Mouse (Mus musculus): Measurements from ENCODE around the gene Fli1. TPM values are rescaled to one million over a fixed set of nuclear protein-coding genes. Genes with fewer than 3 reads are reported as not detected.

Gene Fli1
- polyA plus RNA-seq, 1 experiment from 2014 or later: 27.3 TPM

- no peaks in the 10 kb centered on the region for H3K4me1 ChIP-seq (ENCODE audit: control insufficient read depth, insufficient read depth, low read length)
- no peaks in the 10 kb centered on the region for H3K9me3 ChIP-seq (ENCODE audit: control insufficient read depth, low read length)
- ATAC-seq (ENCODE audit: low FRiP score, low TSS enrichment): no peak
These were observed 122.0 kb downstream of the Fli1 start for GRCm38 (mm10) chr9:32420711-32421110.

GRCm38 (mm10) chr9:32417466-32418116 is 125.1 kb downstream of the Fli1 start:
- Histone ChIP-seq H3K27ac (ENCODE audit: low read depth, low read length) (no peak overlapping the region), H3K27me3 (ENCODE audit: control insufficient read depth, insufficient read depth, low read length) (no peaks in the 10 kb centered on the region), H3K4me3 (ENCODE audit: low read length) (no peak overlapping the region), H3K9me3 (ENCODE audit: control insufficient read depth, low read length) (no peaks in the 10 kb centered on the region), H3K4me2 (replicated peaks; ENCODE audit: low read depth, low read length) (no peak overlapping the region), H3K36me3 (ENCODE audit: control insufficient read depth, insufficient read depth, low read length) (peaks cover 7% of the 10 kb centered on the region; the same call in 1 of the 2 replicates), H3K4me1 (ENCODE audit: control insufficient read depth, insufficient read depth, low read length) (no peaks in the 10 kb centered on the region), H3K9ac (ENCODE audit: low read depth, low read length) (no peak overlapping the region)
- 44% methylated on average over 8 of the region's 8 CpGs for WGBS
- no peak for ATAC-seq (ENCODE audit: low FRiP score, low TSS enrichment)

More at GRCm38 (mm10) chr9:32420711-32421110, 122.0 kb downstream of the Fli1 start:
- no peak overlapping the region for H3K4me2 ChIP-seq (replicated peaks; ENCODE audit: low read depth, low read length)
- H3K27me3 ChIP-seq (ENCODE audit: control insufficient read depth, insufficient read depth, low read length): no peaks in the 10 kb centered on the region
- H3K36me3 ChIP-seq (ENCODE audit: control insufficient read depth, insufficient read depth, low read length): peaks cover 10% of the 10 kb centered on the region
- H3K9ac ChIP-seq (ENCODE audit: low read depth, low read length): no peak overlapping the region
- no peak overlapping the region for H3K4me3 ChIP-seq (ENCODE audit: low read length)
- no peak overlapping the region for H3K27ac ChIP-seq (ENCODE audit: low read depth, low read length)

GRCm38 (mm10) chr9:32415952-32416351 is 126.7 kb downstream of the Fli1 start:
- Histone ChIP-seq H3K27ac (ENCODE audit: low read depth, low read length) (no peak overlapping the region), H3K9ac (ENCODE audit: low read depth, low read length) (no peak overlapping the region), H3K36me3 (ENCODE audit: control insufficient read depth, insufficient read depth, low read length) (no peaks in the 10 kb centered on the region; the same call in 1 of the 2 replicates), H3K4me2 (replicated peaks; ENCODE audit: low read depth, low read length) (no peak overlapping the region), H3K9me3 (ENCODE audit: control insufficient read depth, low read length) (no peaks in the 10 kb centered on the region), H3K4me1 (ENCODE audit: control insufficient read depth, insufficient read depth, low read length) (no peaks in the 10 kb centered on the region), H3K4me3 (ENCODE audit: low read length) (no peak overlapping the region), H3K27me3 (ENCODE audit: control insufficient read depth, insufficient read depth, low read length) (no peaks in the 10 kb centered on the region)
- ATAC-seq (ENCODE audit: low FRiP score, low TSS enrichment): no peak
- 94% methylated on average over 3 of the region's 3 CpGs for WGBS

GRCm38 (mm10) chr9:32414956-32415355 is 127.7 kb downstream of the Fli1 start:
- Histone ChIP-seq H3K4me1 (ENCODE audit: control insufficient read depth, insufficient read depth, low read length) (peaks cover 2% of the 10 kb centered on the region; the same call in 1 of the 2 replicates), H3K9ac (ENCODE audit: low read depth, low read length) (no peak overlapping the region)
- ATAC-seq (ENCODE audit: low FRiP score, low TSS enrichment): no peak

GRCm38 (mm10) chr9:32412836-32413580 is 129.7 kb downstream of the Fli1 start:
- Histone ChIP-seq H3K27ac (ENCODE audit: low read depth, low read length) (no peak overlapping the region), H3K9me3 (ENCODE audit: control insufficient read depth, low read length) (no peaks in the 10 kb centered on the region), H3K4me3 (ENCODE audit: low read length) (no peak overlapping the region), H3K9ac (ENCODE audit: low read depth, low read length) (no peak overlapping the region), H3K27me3 (ENCODE audit: control insufficient read depth, insufficient read depth, low read length) (no peaks in the 10 kb centered on the region), H3K4me1 (ENCODE audit: control insufficient read depth, insufficient read depth, low read length) (peaks cover 18% of the 10 kb centered on the region; the same call in 1 of the 2 replicates), H3K4me2 (replicated peaks; ENCODE audit: low read depth, low read length) (no peak overlapping the region), H3K36me3 (ENCODE audit: control insufficient read depth, insufficient read depth, low read length) (no peaks in the 10 kb centered on the region)
- WGBS: 79% methylated on average over 10 of the region's 10 CpGs
- no peak for ATAC-seq (ENCODE audit: low FRiP score, low TSS enrichment)

More at GRCm38 (mm10) chr9:32414956-32415355, 127.7 kb downstream of the Fli1 start:
- 77% methylated on average over 1 of the region's 1 CpGs for WGBS
- Histone ChIP-seq H3K27ac (ENCODE audit: low read depth, low read length) (no peak overlapping the region), H3K4me2 (replicated peaks; ENCODE audit: low read depth, low read length) (no peak overlapping the region), H3K4me3 (ENCODE audit: low read length) (no peak overlapping the region), H3K27me3 (ENCODE audit: control insufficient read depth, insufficient read depth, low read length) (no peaks in the 10 kb centered on the region), H3K9me3 (ENCODE audit: control insufficient read depth, low read length) (no peaks in the 10 kb centered on the region), H3K36me3 (ENCODE audit: control insufficient read depth, insufficient read depth, low read length) (no peaks in the 10 kb centered on the region; the same call in 1 of the 2 replicates)

GRCm38 (mm10) chr9:32411507-32411906 is 131.2 kb downstream of the Fli1 start:
- WGBS: 61% methylated on average over 5 of the region's 5 CpGs
- no peak for ATAC-seq (ENCODE audit: low FRiP score, low TSS enrichment)
- Histone ChIP-seq H3K4me2 (replicated peaks; ENCODE audit: low read depth, low read length) (no peak overlapping the region), H3K4me3 (ENCODE audit: low read length) (no peak overlapping the region), H3K27ac (ENCODE audit: low read depth, low read length) (no peak overlapping the region; the same call in 1 of the 2 replicates), H3K36me3 (ENCODE audit: control insufficient read depth, insufficient read depth, low read length) (no peaks in the 10 kb centered on the region), H3K4me1 (ENCODE audit: control insufficient read depth, insufficient read depth, low read length) (peaks cover 18% of the 10 kb centered on the region; the same call in 1 of the 2 replicates), H3K9me3 (ENCODE audit: control insufficient read depth, low read length) (no peaks in the 10 kb centered on the region), H3K9ac (ENCODE audit: low read depth, low read length) (no peak overlapping the region), H3K27me3 (ENCODE audit: control insufficient read depth, insufficient read depth, low read length) (no peaks in the 10 kb centered on the region)

GRCm38 (mm10) chr9:32410671-32411070 is 132.0 kb downstream of the Fli1 start:
- no peak overlapping the region for H3K27ac ChIP-seq (ENCODE audit: low read depth, low read length)
- ATAC-seq (ENCODE audit: low FRiP score, low TSS enrichment): no peak
- 98% methylated on average over 5 of the region's 5 CpGs for WGBS
- no peak overlapping the region for H3K4me2 ChIP-seq (replicated peaks; ENCODE audit: low read depth, low read length)
- no peaks in the 10 kb centered on the region for H3K27me3 ChIP-seq (ENCODE audit: control insufficient read depth, insufficient read depth, low read length)
- no peak overlapping the region for H3K4me3 ChIP-seq (ENCODE audit: low read length)
- no peaks in the 10 kb centered on the region for H3K9me3 ChIP-seq (ENCODE audit: control insufficient read depth, low read length)
- no peaks in the 10 kb centered on the region for H3K36me3 ChIP-seq (ENCODE audit: control insufficient read depth, insufficient read depth, low read length)
- H3K9ac ChIP-seq (ENCODE audit: low read depth, low read length): no peak overlapping the region
- H3K4me1 ChIP-seq (ENCODE audit: control insufficient read depth, insufficient read depth, low read length): peaks cover 18% of the 10 kb centered on the region; the same call in 1 of the 2 replicates

- H3K4me1 ChIP-seq (ENCODE audit: control insufficient read depth, insufficient read depth, low read length): peaks cover 18% of the 10 kb centered on the region; the same call in 1 of the 2 replicates
- peak overlapping the region; percentile 93 for H3K4me2 ChIP-seq (replicated peaks; ENCODE audit: low read depth, low read length)
- no peaks in the 10 kb centered on the region for H3K9me3 ChIP-seq (ENCODE audit: control insufficient read depth, low read length)
- H3K4me3 ChIP-seq (ENCODE audit: low read length): peak overlapping the region; percentile 51
- H3K9ac ChIP-seq (ENCODE audit: low read depth, low read length): peak overlapping the region; percentile 62
- WGBS: 1% methylated on average over 47 of the region's 47 CpGs
- H3K27me3 ChIP-seq (ENCODE audit: control insufficient read depth, insufficient read depth, low read length): no peaks in the 10 kb centered on the region
- peak; percentile 45 for ATAC-seq (ENCODE audit: low FRiP score, low TSS enrichment)
- no peaks in the 10 kb centered on the region for H3K36me3 ChIP-seq (ENCODE audit: control insufficient read depth, insufficient read depth, low read length)
- peak overlapping the region; percentile 51 for H3K27ac ChIP-seq (ENCODE audit: low read depth, low read length)
These were observed 133.3 kb downstream of the Fli1 start for GRCm38 (mm10) chr9:32409060-32409961.

Measured in kidney, embryonic 14.5 days (tissue).